Mouse (Mus musculus) neural tube, embryonic 14.5 days (tissue): ENCODE data around the gene Prpf40a. TPM values are rescaled to one million over a fixed set of nuclear protein-coding genes. Genes with fewer than 3 reads are reported as not detected.

ENCODE experiments used
- ATAC-seq: fragments of 200-750 bp; cut with Nextera tagmentation; 2 replicates; pipeline ENCODE4 v1.8.0; 2017; ENCODE audit warnings: low read depth, mild to moderate bottlenecking, moderate TSS enrichment, moderate library complexity
- H3K27ac ChIP-seq: fragments of 300-500 bp; sonication (generic); 2 replicates; pipeline ENCODE4 v1.5.1; 2014; ENCODE audit warnings: low read depth, mild to moderate bottlenecking, control low read depth, low read length, moderate library complexity, mixed read lengths
- H3K27me3 ChIP-seq: fragments of 300-500 bp; sonication (generic); 2 replicates; pipeline ENCODE4 v1.6.1; 2014; ENCODE audit warnings: low read length; ENCODE audit not compliant: control insufficient read depth, insufficient read depth
- H3K36me3 ChIP-seq: fragments of 300-500 bp; sonication (generic); 2 replicates; pipeline ENCODE4 v1.6.1; 2014; ENCODE audit warnings: low read length, mixed read lengths; ENCODE audit not compliant: control insufficient read depth, insufficient read depth
- H3K4me1 ChIP-seq: fragments of 300-500 bp; sonication (generic); 2 replicates; pipeline ENCODE4 v1.6.1; 2014; ENCODE audit warnings: low read length; ENCODE audit not compliant: control insufficient read depth, insufficient read depth
- H3K4me2 ChIP-seq: fragments of 300-500 bp; sonication (generic); 2 replicates; pipeline ENCODE4 v1.6.1; 2014; ENCODE audit warnings: mild to moderate bottlenecking, low read depth, low read length, control low read depth
- H3K4me3 ChIP-seq: fragments of 300-500 bp; sonication (generic); 2 replicates; pipeline ENCODE4 v1.5.1; 2014; ENCODE audit warnings: low read depth, low read length, control low read depth, mixed read lengths
- H3K9ac ChIP-seq: fragments of 300-500 bp; sonication (generic); replicated peaks from 2 replicates; pipeline ENCODE4 v1.6.1; 2014; ENCODE audit warnings: low read depth, mild to moderate bottlenecking, control low read depth, low read length, mixed read lengths
- H3K9me3 ChIP-seq: fragments of 300-500 bp; sonication (generic); 2 replicates; pipeline ENCODE4 v1.6.1; 2016; ENCODE audit warnings: low read length; ENCODE audit not compliant: control insufficient read depth
- WGBS: fragments of 180-500 bp; shearing (Covaris S2); extraction: QIAGEN DNeasy Blood & Tissue Kit; methylation state at CpG from one replicate; pipeline ENCODE4 v1.1.7; 2014; 5-methylcytosine and 5-hydroxymethylcytosine counted together
- polyA plus RNA-seq: library from polyadenylated mRNA; unstranded; fragments of >200 nt; fragmentation: Nextera tagmentation; extraction: Ambion mirVana; gene quantifications from 2 replicates; pipeline ENCODE4 v1.2.1, GENCODE M21; 2014

Prpf40a gene
- polyA plus RNA-seq, 1 experiment from 2014 or later: 118 TPM

DNA sequence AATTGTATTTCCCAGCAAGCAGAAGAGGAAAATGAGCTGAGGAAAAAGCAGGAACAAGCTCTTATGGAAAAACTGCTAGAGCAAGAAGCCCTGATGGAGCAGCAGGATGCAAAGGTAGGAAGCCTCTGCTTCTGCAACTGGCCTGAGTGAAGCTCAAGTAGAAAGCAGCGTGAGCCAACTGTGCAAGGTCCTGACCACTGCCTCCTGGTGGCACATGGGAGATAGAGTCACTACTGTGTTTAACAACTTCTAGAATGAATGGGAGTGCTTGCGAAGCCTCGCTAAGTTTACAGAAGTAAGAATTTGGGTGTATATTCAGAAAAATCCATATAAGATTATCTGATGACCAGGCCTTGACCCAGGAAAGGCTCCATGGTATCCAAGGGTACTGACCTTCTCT is 65.1 kb downstream of the Prpf40a start:
- Histone ChIP-seq H3K4me1 (no peaks in the 10 kb centered on the region), H3K27me3 (no peaks in the 10 kb centered on the region), H3K4me2 (no peak overlapping the region), H3K27ac (no peak overlapping the region), H3K9ac (no peak overlapping the region), H3K4me3 (no peak overlapping the region), H3K9me3 (no peaks in the 10 kb centered on the region), H3K36me3 (peaks cover 23% of the 10 kb centered on the region)
- ATAC-seq: no peak
- WGBS: 92% methylated on average over 3 of the region's 3 CpGs

DNA sequence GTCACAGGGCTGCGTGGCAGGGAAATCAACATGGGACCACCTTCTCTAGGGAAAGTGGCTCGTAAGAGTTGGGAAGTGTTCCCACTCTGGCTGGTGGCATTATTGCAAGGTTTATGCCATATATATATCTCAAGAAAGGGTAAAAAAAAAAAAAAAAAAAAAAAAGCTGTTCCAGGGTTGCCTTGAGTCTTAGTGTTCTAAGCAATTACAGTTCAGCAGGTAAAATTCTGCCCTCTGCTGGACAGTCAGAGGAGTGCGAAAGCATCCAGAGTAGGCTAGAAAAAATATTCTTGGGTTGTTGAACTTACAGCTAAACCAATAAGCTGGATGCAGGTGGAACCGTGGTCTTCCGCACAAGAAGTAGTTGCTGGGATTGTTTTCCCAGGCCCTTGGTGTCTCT is 69.3 kb downstream of the Prpf40a start:
- ATAC-seq: peak; percentile 62
- no peak overlapping the region for H3K4me3 ChIP-seq
- H3K36me3 ChIP-seq: peaks cover 32% of the 10 kb centered on the region
- no peak overlapping the region for H3K9ac ChIP-seq
- H3K4me1 ChIP-seq: no peaks in the 10 kb centered on the region
- no peak overlapping the region for H3K27ac ChIP-seq
- no peaks in the 10 kb centered on the region for H3K27me3 ChIP-seq
- no peaks in the 10 kb centered on the region for H3K9me3 ChIP-seq
- H3K4me2 ChIP-seq: no peak overlapping the region
- WGBS: 74% methylated on average over 5 of the region's 5 CpGs

DNA sequence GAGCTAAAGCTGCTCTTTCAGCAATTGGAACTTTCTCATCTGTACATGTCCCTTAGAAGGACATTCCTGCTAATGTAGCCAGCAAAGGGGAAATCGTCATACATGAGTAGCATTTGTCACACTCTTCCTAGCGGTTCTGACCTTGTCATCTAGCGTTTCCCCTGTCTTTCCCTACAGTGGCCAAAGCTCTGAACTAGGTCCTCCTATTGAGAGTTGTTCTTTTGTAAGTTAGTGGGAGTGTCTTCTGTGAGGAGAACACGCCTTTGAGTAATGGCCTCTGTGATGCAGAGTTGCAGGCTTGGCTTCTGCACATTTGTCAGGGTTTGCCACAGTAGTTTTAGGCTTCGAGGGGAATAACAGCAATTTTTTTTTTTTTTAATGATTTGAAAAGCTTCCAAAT is 82.5 kb downstream of the Prpf40a start:
- H3K36me3 ChIP-seq: peaks cover 42% of the 10 kb centered on the region
- WGBS: 77% methylated on average over 5 of the region's 5 CpGs
- no peak for ATAC-seq

DNA sequence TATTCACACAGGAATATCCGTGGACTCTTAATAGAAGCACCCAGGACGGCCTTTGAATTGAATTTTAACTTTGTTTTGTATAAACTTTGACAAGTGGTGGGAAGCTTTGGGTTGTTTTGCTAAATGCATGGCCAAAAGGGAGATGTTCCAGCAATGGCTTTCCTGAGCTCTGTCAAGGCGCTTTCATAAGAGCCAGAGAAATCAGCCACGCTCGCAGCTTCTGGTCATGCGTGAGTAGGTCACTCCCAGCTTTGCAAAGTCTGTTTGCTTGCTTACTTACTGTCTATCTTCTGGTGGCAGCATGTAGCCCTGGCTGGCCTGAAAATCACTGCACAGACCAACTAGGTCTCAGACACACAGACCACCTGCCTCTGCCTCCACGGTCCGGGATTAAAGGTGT is 84.6 kb downstream of the Prpf40a start:
- Histone ChIP-seq H3K9me3 (no peaks in the 10 kb centered on the region), H3K27ac (no peak overlapping the region), H3K9ac (no peak overlapping the region), H3K36me3 (peaks cover 40% of the 10 kb centered on the region), H3K27me3 (no peaks in the 10 kb centered on the region), H3K4me3 (no peak overlapping the region), H3K4me1 (no peaks in the 10 kb centered on the region), H3K4me2 (no peak overlapping the region)
- no peak for ATAC-seq
- 88% methylated on average over 8 of the region's 8 CpGs for WGBS

More for the DNA sequence above, 82.5 kb downstream of the Prpf40a start:
- no peak overlapping the region for H3K9ac ChIP-seq
- H3K4me3 ChIP-seq: no peak overlapping the region
- H3K27ac ChIP-seq: no peak overlapping the region
- no peak overlapping the region for H3K4me2 ChIP-seq
- H3K27me3 ChIP-seq: no peaks in the 10 kb centered on the region
- H3K9me3 ChIP-seq: no peaks in the 10 kb centered on the region
- no peaks in the 10 kb centered on the region for H3K4me1 ChIP-seq

DNA sequence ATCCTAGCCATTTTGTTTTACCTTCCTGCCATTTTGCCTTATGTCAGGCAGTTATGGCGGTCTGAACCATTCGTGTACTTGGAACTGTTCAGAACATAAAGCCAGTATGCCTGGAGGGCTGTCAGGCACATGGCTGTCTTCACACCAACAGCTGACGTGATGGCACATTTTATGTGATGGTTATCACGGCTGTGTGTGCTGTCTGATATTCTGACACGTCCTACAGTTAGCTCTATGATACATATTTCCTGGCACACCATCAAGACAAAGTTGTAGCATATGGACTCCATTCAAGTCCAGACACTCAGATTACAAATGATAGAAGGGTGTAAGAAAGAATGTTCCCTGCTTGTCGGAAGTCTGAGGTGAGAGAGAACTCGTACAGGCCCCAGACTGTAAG is 85.0 kb downstream of the Prpf40a start:
- no peak for ATAC-seq
- no peak overlapping the region for H3K27ac ChIP-seq
- H3K4me1 ChIP-seq: no peaks in the 10 kb centered on the region
- no peak overlapping the region for H3K4me2 ChIP-seq
- H3K4me3 ChIP-seq: no peak overlapping the region
- H3K27me3 ChIP-seq: no peaks in the 10 kb centered on the region
- peaks cover 40% of the 10 kb centered on the region for H3K36me3 ChIP-seq
- no peak overlapping the region for H3K9ac ChIP-seq
- no peaks in the 10 kb centered on the region for H3K9me3 ChIP-seq
- WGBS: 83% methylated on average over 7 of the region's 7 CpGs

DNA sequence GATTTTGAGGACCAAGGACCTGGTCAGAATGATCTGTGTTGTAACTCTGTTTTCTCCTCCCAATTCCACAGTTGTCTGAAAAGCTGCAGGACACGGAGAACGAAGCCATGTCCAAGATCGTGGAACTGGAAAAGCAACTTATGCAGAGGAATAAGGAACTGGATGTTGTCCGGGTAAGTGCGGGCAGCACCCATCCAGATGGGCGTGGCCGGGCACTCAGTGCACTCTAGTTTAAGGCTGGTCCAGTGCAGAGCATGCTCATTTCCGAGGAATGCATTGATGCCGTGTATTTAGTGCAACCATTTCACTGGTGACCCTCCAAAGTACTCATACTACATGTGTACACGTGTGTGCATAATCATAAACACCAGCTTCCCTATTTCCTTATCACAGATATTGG is 85.7 kb downstream of the Prpf40a start:
- peaks cover 38% of the 10 kb centered on the region for H3K36me3 ChIP-seq
- no peak for ATAC-seq
- 97% methylated on average over 10 of the region's 10 CpGs for WGBS
- H3K27me3 ChIP-seq: no peaks in the 10 kb centered on the region
- no peak overlapping the region for H3K27ac ChIP-seq
- no peaks in the 10 kb centered on the region for H3K9me3 ChIP-seq
- H3K4me1 ChIP-seq: no peaks in the 10 kb centered on the region
- no peak overlapping the region for H3K4me2 ChIP-seq
- no peak overlapping the region for H3K9ac ChIP-seq
- no peak overlapping the region for H3K4me3 ChIP-seq

DNA sequence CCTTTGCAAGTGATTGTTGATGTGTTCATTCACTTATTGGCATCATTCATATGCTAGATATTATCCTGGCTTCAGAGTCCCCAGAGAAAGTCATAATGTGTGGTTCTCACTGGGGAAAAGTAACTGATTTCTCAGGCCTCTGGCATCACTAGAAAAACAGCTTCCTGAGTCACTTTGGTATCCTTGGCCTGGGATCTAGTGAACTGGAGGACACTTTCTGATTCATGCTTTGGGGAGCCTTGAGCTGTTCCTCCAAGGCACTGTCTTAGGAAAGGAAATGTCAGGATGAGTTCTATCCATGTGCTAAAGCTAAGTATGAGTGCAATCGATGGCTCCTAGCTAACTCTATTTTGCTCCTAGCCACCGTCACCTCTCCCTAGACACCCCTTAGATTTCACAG is 88.2 kb downstream of the Prpf40a start:
- no peaks in the 10 kb centered on the region for H3K9me3 ChIP-seq
- H3K36me3 ChIP-seq: peaks cover 22% of the 10 kb centered on the region

DNA sequence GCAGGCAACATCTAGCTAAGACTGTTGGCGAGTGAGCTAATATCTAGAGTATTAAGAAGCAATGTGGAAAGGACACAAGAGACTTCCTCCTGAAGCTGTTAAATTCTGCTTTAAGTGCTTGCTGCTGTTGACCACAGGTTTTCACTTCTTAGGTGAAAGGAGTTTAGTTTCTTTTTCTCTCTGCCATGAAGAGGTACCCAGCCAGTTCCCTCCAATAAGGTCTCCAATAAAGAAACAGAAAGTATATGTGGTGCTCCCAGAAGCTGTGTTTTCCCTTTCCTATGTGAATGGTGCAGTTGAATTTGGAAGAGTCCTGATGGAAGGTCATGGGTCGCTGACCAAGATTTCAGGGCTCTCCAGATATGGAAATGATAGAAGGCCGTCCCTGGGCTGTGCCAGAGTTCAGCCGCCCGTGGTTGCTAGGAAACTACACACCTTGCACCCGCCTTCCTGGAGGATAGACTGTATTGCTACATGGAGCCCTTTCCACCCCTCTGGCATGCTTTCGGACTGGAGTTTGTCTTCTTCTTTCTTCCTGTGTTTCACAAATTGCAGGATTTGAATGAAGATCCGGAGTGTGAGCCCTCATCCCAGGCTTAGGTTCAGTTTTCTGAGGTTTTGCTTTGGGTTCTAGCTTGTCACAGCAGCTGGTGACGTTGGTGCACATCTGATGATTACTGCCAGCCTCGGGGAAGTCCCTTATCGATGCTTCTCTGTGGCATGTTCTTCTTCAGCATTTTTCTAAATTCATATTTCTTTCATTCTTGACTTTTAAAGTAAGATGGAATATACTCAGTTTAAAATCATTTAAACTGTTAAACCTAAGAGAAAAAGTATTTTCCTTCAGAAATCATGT is 89.0 kb downstream of the Prpf40a start:
- no peaks in the 10 kb centered on the region for H3K27me3 ChIP-seq
- no peak for ATAC-seq
- 94% methylated on average over 11 of the region's 11 CpGs for WGBS
- peaks cover 16% of the 10 kb centered on the region; the same call in 1 of the 2 replicates for H3K36me3 ChIP-seq
- H3K27ac ChIP-seq: no peak overlapping the region
- no peak overlapping the region for H3K4me2 ChIP-seq
- H3K4me3 ChIP-seq: no peak overlapping the region
- H3K4me1 ChIP-seq: no peaks in the 10 kb centered on the region
- H3K9me3 ChIP-seq: no peaks in the 10 kb centered on the region
- H3K9ac ChIP-seq: no peak overlapping the region

More for the DNA sequence above, 88.2 kb downstream of the Prpf40a start:
- WGBS: 92% methylated on average over 2 of the region's 2 CpGs
- H3K9ac ChIP-seq: no peak overlapping the region
- H3K4me1 ChIP-seq: no peaks in the 10 kb centered on the region
- H3K4me2 ChIP-seq: no peak overlapping the region
- no peaks in the 10 kb centered on the region for H3K27me3 ChIP-seq
- no peak for ATAC-seq
- H3K4me3 ChIP-seq: no peak overlapping the region
- H3K27ac ChIP-seq: no peak overlapping the region

DNA sequence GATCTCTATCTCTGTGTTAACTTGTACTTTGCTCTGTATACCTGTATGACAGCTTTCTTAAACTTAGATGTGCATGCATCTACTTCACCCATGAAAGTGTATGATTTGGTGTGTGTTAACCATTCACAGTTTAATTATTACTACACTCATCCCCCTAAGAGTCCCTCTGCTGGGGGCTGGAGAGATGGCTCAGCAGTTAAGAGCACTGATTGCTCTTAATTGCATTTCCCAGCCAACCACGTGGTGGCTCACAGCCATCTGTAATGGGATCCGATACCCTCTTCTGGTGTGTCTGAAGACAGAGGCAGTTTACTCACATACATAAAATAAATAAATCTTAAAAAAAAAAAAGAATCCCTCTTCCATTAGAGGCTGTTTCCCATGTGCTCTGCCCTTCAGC is 91.0 kb downstream of the Prpf40a start:
- Histone ChIP-seq H3K27ac (no peak overlapping the region), H3K4me3 (no peak overlapping the region), H3K4me2 (no peak overlapping the region), H3K36me3 (0 out of 2 replicates have a peak, but pooled peaks cover 2% of the 10 kb centered on the region), H3K4me1 (no peaks in the 10 kb centered on the region), H3K9ac (no peak overlapping the region), H3K27me3 (no peaks in the 10 kb centered on the region), H3K9me3 (no peaks in the 10 kb centered on the region)
- peak; percentile 75; the same call in 1 of the 2 replicates for ATAC-seq
- WGBS: 11% methylated on average over 2 of the region's 2 CpGs
